Mouse (Mus musculus) heart, embryonic 16.5 days (tissue): ENCODE results near the gene Rassf3. TPM values are rescaled to one million over a fixed set of nuclear protein-coding genes. Genes with fewer than 3 reads are reported as not detected.

Experiments used
- ATAC-seq: fragments of 200-750 bp; cut with Nextera tagmentation; replicated peaks from 2 replicates; pipeline ENCODE4 v1.8.0; 2017; ENCODE audit warnings: moderate number of reproducible peaks; ENCODE audit not compliant: insufficient read depth, low FRiP score; ENCODE audit errors: extremely low read depth
- H3K27ac ChIP-seq: fragments of 300-500 bp; sonication (generic); 2 replicates; pipeline ENCODE4 v1.5.1; 2014; ENCODE audit warnings: mild to moderate bottlenecking, low read length, control low read depth, moderate library complexity
- H3K27me3 ChIP-seq: fragments of 300-500 bp; sonication (generic); 2 replicates; pipeline ENCODE4 v1.6.1; 2014; ENCODE audit warnings: low read length, mixed read lengths; ENCODE audit not compliant: control insufficient read depth, insufficient read depth
- H3K36me3 ChIP-seq: fragments of 300-500 bp; sonication (generic); 2 replicates; pipeline ENCODE4 v1.6.1; 2014; ENCODE audit not compliant: control insufficient read depth, insufficient read depth
- H3K4me1 ChIP-seq: fragments of 300-500 bp; sonication (generic); 2 replicates; pipeline ENCODE4 v1.6.1; 2014; ENCODE audit warnings: low read length, mixed read lengths; ENCODE audit not compliant: control insufficient read depth, insufficient read depth
- H3K4me2 ChIP-seq: fragments of 300-500 bp; sonication (generic); 2 replicates; pipeline ENCODE4 v1.6.1; 2014; ENCODE audit warnings: low read depth, mild to moderate bottlenecking, control low read depth, low read length
- H3K4me3 ChIP-seq: fragments of 300-500 bp; sonication (generic); 2 replicates; pipeline ENCODE4 v1.5.1; 2014; ENCODE audit warnings: mild to moderate bottlenecking, control low read depth, low read length
- H3K9ac ChIP-seq: fragments of 300-500 bp; sonication (generic); 2 replicates; pipeline ENCODE4 v1.6.1; 2014; ENCODE audit warnings: low read length, control low read depth
- H3K9me3 ChIP-seq: fragments of 300-500 bp; sonication (generic); replicated peaks from 2 replicates; pipeline ENCODE4 v1.6.1; 2016; ENCODE audit warnings: low read length; ENCODE audit not compliant: control insufficient read depth
- WGBS: fragments of 180-500 bp; shearing (Covaris S2); extraction: QIAGEN DNeasy Blood & Tissue Kit; methylation state at CpG from one replicate; pipeline ENCODE4 v1.1.7; 2014; 5-methylcytosine and 5-hydroxymethylcytosine counted together
- polyA plus RNA-seq: library from polyadenylated mRNA; unstranded; fragments of >200 nt; fragmentation: Nextera tagmentation; extraction: Ambion mirVana; gene quantifications from 2 replicates; pipeline ENCODE4 v1.2.1, GENCODE M21; 2015

Rassf3 gene
- polyA plus RNA-seq, 1 experiment from 2014 or later, result 24.1 TPM

DNA sequence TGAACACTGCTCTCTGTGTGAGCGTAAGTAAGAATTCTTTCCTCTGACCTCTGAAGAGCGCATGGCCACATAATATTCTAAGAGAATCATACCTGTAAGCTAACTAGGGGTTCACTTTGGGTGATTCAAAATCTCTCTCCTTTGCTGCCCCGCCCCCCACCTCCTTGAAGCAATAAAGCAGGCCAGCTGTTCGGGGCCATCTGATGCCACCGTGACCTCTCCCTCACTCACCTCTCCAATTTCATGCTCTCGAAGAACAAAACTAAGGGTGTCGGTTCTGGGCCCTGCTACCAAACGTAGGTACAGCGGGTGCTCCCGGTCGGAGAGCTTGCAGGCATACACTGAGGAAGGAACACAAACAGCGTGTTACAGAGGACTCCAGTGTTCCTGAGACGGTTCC is 62.0 kb downstream of the Rassf3 start:
- Histone ChIP-seq H3K4me2 (no peak overlapping the region), H3K27ac (no peak overlapping the region), H3K9me3 (no peaks in the 10 kb centered on the region), H3K36me3 (peaks cover 41% of the 10 kb centered on the region), H3K4me3 (no peak overlapping the region), H3K9ac (no peak overlapping the region), H3K4me1 (no peaks in the 10 kb centered on the region), H3K27me3 (no peaks in the 10 kb centered on the region)
- WGBS, result 85% methylated on average over 13 of the region's 13 CpGs
- no peak for ATAC-seq

DNA sequence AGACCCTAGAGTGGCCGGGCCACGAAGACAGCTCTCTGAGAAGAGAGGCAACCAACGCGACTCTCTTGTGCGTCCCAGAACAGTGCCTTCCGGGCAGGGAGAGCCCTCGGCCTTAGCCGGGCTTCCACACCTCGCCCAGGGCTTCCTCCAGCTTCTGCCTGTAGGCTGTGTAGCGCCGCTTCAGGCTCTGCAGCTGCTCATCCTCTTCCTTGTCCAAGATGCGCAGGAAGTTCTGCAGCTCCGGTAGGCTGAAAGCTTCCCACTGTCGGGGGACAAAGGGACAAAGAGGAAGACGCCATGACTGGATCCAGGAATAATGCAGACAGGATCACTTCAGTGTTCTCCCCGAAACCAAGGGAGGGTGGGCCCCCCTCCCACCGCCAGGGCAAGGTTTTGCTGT is 63.3 kb downstream of the Rassf3 start:
- no peaks in the 10 kb centered on the region for H3K27me3 ChIP-seq
- H3K4me3 ChIP-seq, result no peak overlapping the region
- peak overlapping the region; percentile 51; the same call in 1 of the 2 replicates for H3K27ac ChIP-seq
- H3K9me3 ChIP-seq, result no peaks in the 10 kb centered on the region
- H3K9ac ChIP-seq, result no peak overlapping the region
- no peak for ATAC-seq
- H3K4me1 ChIP-seq, result no peaks in the 10 kb centered on the region
- peaks cover 41% of the 10 kb centered on the region for H3K36me3 ChIP-seq
- no peak overlapping the region for H3K4me2 ChIP-seq
- WGBS, result 78% methylated on average over 17 of the region's 17 CpGs

DNA sequence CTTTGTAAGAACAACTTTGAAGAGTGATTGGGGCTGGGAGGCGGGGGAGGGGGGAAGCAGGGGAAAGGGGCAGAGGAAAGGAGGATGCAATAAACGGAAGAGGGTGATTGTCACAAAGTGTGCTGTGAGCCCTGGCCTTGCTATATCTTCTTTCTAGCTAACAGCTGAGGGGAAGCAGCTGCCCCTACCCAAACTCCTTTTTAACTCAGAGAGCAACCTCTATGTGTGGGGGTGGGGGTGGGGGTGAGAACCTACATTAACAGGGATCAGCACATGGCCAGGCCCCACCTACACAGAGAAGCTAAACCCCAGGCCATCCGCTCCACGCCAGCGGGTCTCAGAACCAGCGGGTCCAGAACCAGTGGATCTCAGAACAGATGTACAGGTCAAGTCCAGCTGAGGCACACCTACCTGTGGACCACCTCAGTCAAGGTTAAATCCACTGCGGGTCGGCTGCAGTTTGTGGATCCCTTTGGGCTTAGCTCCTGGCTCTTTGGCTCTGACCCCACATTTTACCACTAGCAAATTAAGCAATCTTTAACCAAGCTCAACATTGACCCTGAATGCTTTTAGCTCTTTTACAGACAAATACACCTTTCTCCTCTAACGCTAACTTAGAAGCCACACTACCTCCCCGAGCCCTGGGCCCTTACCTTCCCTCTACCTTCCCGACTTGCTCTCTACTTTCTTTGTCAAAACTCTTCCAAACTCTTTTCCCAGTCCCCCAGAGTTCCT is 64.3 kb downstream of the Rassf3 start:
- Histone ChIP-seq H3K9ac (no peak overlapping the region), H3K36me3 (peaks cover 41% of the 10 kb centered on the region), H3K4me3 (no peak overlapping the region), H3K27me3 (no peaks in the 10 kb centered on the region), H3K27ac (no peak overlapping the region), H3K4me2 (no peak overlapping the region), H3K4me1 (no peaks in the 10 kb centered on the region), H3K9me3 (no peaks in the 10 kb centered on the region)
- no peak for ATAC-seq
- WGBS, result 81% methylated on average over 11 of the region's 11 CpGs

DNA sequence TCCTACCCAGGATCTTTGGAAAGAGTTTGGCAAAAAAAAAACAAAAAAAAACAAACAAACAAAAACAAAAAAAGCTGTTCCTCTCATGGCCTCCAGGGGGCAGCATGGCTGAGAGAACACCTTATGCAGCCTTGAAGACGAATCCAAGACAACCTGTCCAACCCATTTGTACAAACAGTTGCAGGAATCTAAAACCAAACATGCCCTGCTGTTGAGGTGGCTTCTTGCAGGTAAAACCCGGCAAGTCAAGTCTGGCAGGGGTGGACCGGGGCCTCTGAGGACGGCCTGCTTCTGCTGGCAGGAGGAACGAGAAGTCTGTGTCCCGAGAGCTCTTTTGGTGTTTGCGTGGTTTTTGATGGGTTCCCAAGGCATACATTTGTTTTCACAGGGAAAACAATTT is 66.4 kb downstream of the Rassf3 start:
- Histone ChIP-seq H3K27me3 (no peaks in the 10 kb centered on the region), H3K9me3 (no peaks in the 10 kb centered on the region), H3K4me1 (no peaks in the 10 kb centered on the region), H3K4me3 (no peak overlapping the region), H3K4me2 (no peak overlapping the region), H3K27ac (no peak overlapping the region), H3K9ac (no peak overlapping the region), H3K36me3 (peaks cover 25% of the 10 kb centered on the region)
- ATAC-seq, result no peak
- WGBS, result 66% methylated on average over 7 of the region's 7 CpGs

DNA sequence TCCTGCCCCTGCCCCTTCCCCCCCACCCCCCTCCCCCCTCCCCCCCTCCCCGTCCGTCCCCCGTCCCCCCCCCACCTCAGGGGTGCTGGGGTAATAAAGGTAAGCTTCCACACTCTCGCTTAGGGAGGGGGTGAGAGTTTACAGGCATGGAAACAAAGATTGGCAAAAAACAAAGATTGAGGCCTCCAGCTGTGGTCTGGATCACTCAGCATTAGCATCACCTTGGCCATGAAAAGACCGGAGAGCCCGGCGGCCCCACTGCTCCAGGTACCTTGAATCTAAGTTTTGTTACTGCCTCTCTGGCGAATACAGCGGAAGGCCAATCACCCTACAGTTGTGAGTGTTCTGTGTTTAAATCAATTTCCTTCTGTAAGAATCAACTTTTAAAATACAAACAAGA is 72.2 kb downstream of the Rassf3 start:
- H3K9ac ChIP-seq, result no peak overlapping the region
- no peaks in the 10 kb centered on the region for H3K9me3 ChIP-seq

DNA sequence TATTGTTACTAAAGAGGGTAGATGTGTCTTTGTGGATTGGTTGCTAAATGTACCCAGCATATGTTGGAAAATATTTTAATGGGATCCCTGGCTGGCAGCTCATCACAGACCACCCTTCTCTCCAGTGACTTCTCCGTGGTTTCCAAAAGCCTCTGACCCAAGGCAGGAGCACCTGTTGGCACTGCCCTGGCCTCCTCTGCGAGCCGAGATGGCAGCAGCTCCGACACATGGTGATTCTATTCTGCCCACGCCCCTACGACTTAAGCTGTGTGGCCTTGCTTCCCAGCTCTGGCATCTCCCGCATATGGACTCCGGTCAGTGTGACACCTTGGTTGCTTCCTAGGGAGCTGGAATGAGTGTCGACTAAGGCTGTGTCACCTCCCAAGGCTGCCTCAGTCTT is 73.0 kb downstream of the Rassf3 start:
- Histone ChIP-seq H3K27me3 (no peaks in the 10 kb centered on the region), H3K9me3 (no peaks in the 10 kb centered on the region), H3K4me1 (no peaks in the 10 kb centered on the region), H3K27ac (no peak overlapping the region), H3K36me3 (no peaks in the 10 kb centered on the region), H3K4me2 (no peak overlapping the region), H3K9ac (no peak overlapping the region), H3K4me3 (no peak overlapping the region)
- ATAC-seq, result no peak
- 58% methylated on average over 9 of the region's 9 CpGs for WGBS

More for the DNA sequence above, 72.2 kb downstream of the Rassf3 start:
- no peaks in the 10 kb centered on the region for H3K36me3 ChIP-seq
- no peaks in the 10 kb centered on the region for H3K4me1 ChIP-seq
- H3K4me2 ChIP-seq, result no peak overlapping the region
- H3K4me3 ChIP-seq, result no peak overlapping the region
- ATAC-seq, result no peak
- H3K27ac ChIP-seq, result no peak overlapping the region
- H3K27me3 ChIP-seq, result no peaks in the 10 kb centered on the region
- 68% methylated on average over 6 of the region's 9 CpGs for WGBS

DNA sequence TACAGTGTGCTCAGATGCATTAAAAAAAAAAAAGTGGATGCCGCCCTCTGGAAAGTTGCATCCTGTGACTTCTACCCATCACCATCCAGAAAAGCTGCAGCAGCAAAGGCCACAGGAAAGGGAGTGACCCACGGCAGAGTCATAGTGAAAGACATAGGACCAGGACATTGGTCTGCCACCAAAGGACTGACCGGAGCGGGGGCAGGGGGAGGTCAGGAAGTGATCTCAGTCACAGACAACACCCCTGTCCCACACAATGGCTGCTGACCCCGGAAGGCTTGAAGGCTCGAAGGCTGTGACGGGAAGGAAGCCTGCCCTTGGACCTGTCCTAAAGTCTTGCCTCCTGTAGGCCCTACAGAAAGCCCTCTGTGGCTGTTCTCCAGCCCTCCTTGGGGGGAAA is 75.1 kb downstream of the Rassf3 start:
- Histone ChIP-seq H3K4me3 (no peak overlapping the region), H3K9me3 (no peaks in the 10 kb centered on the region), H3K36me3 (peaks cover 4% of the 10 kb centered on the region; the same call in 1 of the 2 replicates), H3K27ac (no peak overlapping the region), H3K9ac (no peak overlapping the region), H3K4me1 (no peaks in the 10 kb centered on the region; the same call in 1 of the 2 replicates), H3K4me2 (no peak overlapping the region), H3K27me3 (no peaks in the 10 kb centered on the region)
- ATAC-seq, result no peak
- WGBS, result 73% methylated on average over 7 of the region's 7 CpGs

DNA sequence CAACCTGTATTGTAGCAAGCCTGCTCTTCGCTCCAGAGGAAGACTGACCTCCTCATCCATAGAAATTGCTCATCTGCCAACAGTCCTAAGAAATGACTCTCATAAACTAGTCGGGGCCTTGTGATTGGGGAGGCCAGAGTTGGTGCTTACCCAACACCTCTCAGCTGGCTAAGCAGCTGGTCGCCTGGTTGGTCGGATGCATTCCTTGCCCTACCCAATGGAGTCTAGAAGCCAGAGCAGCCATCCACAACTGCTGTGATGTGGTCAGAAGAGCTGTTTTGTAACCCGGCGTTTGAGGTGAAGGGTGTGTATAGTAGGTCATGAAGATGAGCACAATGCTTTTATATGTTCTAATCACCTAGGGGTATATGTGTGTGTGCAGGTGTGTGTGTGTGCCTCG is 77.5 kb downstream of the Rassf3 start:
- H3K4me3 ChIP-seq, result no peak overlapping the region
- WGBS, result 83% methylated on average over 7 of the region's 7 CpGs
- no peak overlapping the region for H3K27ac ChIP-seq
- H3K4me2 ChIP-seq, result no peak overlapping the region
- peaks cover 16% of the 10 kb centered on the region for H3K36me3 ChIP-seq
- no peak for ATAC-seq
- H3K9ac ChIP-seq, result no peak overlapping the region
- peaks cover 3% of the 10 kb centered on the region; the same call in 1 of the 2 replicates for H3K4me1 ChIP-seq
- H3K9me3 ChIP-seq, result no peaks in the 10 kb centered on the region
- no peaks in the 10 kb centered on the region for H3K27me3 ChIP-seq

DNA sequence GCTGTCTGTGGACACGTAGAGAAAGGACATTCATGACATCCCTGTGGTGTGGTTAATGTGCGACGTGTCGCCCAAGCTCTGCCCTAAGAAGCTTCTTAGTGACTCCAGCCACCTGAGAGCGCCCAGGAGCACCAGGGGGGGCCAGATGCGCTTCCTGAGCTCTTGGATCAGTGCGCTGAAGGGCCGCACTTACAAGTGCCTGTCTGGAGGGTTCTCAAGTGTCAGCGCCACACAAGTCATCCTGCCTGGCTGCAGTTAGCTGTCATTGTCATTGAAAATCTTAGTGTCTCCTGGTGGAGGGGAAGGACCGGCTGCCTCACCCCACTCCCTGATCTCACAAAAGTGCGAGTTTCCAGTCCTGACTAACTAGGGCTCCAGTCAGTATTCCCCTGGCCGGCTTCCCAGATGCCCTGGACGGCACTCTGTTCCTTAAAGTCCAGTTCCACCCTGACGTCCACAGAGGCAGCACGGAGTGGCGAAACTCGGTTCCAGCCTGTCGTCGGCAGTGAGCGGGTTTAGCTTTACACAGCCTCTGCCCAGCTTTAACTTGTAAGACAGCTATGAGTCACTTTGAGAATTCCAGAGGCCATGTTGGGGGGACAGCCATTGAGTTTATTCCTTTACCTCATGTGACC is 80.5 kb downstream of the Rassf3 start:
- 57% methylated on average over 20 of the region's 20 CpGs for WGBS
- no peaks in the 10 kb centered on the region for H3K27me3 ChIP-seq
- no peak overlapping the region for H3K4me3 ChIP-seq
- H3K4me1 ChIP-seq, result peaks cover 3% of the 10 kb centered on the region; the same call in 1 of the 2 replicates
- no peak overlapping the region for H3K27ac ChIP-seq
- no peak overlapping the region for H3K4me2 ChIP-seq
- H3K9me3 ChIP-seq, result no peaks in the 10 kb centered on the region
- H3K9ac ChIP-seq, result no peak overlapping the region
- ATAC-seq, result no peak
- H3K36me3 ChIP-seq, result peaks cover 45% of the 10 kb centered on the region
